Mouse (Mus musculus) urinary bladder, postnatal 36 days (tissue): ENCODE measurements around the gene 4930474N05Rik.

Experiments
- DNase-seq, 2 experiments: peaks; one replicate each; pipeline ENCODE4 v3.0.0; 2022; ENCODE audit warnings: low spot score in 2 of 2, mixed read lengths in 1 of 2

The 4930474N05Rik gene

DNA sequence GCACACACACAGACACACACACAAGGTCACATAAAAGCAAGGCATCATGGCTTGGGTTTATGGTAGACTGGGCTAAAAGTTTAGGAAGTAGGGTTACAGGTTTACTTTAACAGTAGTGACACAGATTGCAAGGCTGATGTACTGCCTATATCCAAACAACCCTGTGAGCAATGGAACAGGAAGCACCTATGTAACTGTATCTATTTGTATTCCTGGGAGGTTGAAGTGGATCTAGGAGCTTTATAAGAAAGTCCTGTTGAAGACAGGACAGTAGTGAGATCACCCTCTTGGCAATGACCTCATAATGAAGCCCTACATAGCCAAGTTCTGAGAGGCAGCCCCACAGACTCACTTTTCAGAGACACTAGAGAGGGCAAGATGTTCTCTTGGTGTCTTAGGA, at the start of gene 4930474N05Rik:
Gene 4930474N05Rik, plus strand, starts transcription at position 301 of the 400 bp plus-strand sequence.
- no peak for DNase-seq

DNA sequence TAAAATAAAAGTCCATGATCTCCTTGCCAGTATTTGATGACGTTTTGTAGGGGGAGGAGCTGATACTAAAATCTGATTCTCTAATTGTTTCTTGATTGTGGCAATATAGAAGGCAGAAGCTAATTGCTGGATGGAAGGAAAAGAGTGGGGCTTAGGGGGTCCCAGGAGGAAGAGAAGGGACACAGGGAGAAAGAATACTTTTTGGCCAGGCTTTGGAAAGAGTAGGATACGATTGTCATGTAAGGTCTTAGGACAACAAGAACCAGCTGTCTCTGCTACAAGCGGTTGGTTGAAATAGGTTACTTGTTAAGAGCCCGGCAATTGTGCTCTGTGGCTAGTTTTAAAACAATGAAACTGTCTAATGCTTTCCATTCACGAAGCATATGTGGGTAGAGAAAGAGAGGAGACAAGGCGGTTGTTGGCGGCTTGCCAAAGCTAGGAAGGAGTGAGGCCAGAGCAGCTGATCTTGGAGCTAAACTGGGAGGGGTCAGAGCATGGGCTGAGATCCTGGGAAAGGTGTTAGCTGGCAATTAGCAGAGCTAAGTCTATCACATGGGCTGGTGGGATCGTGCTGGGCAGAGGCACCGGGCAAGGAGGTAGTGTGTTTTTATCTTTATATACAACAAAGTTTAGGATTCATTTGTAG, 45.8 kb upstream of the 4930474N05Rik start:
- DNase-seq: no peak

DNA sequence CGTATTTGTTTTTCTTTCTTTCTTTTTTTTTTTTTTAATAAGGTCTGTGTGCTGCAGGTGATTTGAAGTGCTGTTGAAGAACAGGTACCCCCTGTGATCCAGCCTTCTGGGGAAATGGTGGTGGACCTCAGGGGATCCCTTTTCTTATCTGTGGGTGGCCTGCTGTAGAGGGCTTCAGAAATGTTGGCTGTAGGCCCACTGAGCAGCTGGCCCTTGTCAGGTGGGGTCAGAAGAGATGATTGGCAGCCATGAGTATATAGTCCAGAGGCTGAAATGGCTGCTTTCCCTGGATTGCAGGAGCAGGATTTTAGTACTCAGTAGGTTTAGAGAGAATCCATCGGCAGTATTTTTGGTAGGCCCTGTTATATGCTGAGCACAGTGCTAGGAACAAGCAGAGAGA, 41.4 kb upstream of the 4930474N05Rik start:
- DNase-seq: no peak

DNA sequence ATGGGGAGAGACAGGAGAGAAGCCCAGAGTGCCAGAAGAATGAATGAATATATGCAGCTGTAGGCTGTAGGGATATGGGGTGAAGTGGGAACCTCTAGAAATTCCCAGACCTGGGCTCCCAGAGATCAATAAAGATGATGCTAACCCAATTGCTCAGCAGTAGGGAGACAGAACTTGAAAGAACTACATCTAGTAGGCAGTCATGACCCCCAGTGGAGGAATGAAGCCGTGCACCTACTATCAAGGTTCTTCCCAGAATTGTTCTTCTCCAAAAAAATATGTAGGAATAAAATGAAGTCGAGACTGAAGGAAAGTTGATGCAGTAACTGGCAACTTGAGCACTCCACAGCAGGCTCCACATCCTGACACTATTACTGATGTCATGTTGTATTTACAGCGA, 3.8 kb downstream of the 4930474N05Rik start:
- no peak for DNase-seq

DNA sequence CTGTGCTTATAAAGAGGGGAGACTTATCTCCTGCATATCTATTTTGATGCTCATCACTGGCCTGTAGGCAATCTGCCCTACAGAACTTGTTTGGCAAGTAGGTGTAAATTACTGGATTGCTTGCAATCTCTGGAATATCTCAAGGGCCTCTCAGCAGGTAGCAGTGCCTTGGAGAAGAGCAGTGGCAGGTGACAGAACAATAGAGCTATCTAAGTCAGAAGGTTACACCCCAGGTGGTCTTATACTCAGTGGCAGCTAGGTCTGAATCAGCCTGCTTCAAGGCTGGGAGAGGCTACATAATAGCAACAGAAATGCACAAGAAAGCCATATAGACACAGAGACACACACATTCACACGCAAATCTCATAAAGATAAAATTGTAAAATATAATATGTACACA, 4.9 kb downstream of the 4930474N05Rik start:
- no peak for DNase-seq

DNA sequence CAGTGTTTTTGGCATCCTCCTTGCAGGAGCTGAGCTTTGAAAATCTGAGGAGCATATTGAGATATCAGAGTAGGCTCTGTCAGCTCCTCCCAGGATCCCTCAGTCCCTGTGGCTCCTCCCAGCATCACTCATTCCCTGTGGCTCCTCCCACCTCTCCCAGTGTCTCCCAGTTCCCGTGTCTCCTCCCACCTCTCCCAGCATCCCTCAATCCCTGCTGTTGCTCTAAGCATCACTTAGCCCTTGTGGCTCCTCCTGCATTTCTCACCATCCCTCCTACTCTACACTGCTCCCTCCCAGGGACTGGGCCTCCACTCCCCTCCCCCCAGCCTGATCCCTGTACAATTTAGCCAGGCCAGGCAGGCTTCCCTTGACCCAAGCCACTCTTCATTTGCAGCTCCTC, 6.0 kb downstream of the 4930474N05Rik start:
- DNase-seq: no peak

DNA sequence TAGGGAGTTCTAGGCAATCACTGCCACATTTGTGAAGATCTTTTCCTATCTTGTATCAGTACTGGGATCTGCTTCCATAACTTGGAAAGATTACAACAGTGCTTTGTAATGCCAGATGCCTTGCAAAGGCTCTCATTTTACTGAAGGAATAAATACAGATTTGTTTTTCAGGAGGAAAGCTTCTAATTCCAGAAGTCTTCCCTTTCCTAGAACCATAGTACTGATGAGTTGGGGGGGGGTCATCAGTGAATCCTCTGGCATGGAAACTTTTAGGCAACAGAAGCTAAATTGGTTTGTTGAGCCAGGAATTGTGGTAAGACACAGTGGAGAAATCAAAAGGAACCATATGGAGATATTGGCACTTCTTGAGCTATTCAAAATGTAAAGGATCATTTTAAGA, 19.8 kb downstream of the 4930474N05Rik start:
- DNase-seq: no peak

DNA sequence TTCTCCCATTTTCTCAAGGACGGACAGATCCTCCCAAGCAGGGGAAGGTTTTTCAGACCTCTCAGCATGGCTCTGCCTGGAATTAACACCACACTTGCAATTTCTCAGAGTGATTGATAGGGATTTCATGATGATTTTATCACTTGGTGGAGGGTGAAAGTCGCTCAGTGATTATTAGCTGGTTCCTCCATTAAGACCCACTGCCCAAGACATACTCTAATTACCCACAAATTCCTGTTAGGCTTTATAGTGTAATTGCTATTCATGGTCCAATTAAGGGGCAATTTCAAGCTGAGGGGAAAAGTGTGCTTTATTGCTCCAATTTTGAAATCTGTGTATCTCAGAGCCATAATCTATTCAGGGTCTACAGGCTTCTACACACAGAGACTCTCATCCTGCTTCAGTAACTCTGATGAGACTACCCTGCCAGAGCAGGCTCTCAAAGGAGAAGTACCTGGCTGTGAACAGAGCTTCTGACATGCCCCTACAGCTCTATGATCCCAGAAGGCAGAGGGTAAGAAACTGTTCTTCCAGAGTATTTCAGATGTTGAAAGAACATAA, 29.1 kb downstream of the 4930474N05Rik start:
- DNase-seq: no peak

DNA sequence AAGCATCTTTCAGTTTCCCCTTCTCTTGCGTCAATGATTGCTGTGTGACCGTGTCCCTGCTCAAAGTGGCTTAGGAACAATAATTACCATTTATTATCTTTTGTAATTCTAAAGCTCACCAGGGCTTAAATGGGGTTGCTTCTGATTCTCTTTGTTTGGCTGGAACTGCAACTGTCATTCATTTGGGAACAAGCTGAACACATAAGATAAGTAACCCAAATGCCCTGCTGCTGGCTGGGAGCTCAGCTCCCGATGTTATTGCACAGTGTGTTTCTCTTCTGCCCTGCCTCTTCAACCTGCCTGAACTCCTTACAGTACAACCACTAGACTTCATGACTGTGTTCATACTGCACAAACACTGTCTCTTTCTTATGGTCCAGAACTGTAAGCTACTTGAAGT, 41.0 kb downstream of the 4930474N05Rik start:
- DNase-seq: no peak

DNA sequence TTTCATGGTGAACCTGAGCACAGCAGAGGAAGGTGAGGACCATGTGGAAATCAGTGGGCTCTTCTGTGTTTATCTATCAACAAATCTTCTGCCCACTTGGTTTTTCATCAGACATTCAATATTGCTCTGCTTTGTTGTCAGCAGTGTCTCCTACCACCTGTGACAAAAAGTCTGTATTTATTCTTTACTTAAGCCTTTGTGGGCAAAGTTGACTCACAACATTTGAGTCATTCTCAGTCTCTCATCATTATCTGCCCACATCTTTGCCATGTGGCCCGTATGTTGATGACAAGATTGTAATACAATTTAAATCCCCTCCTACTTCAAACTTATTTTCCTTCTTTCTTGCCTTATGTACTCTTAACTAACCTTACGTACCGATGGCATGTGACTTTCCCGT, 43.0 kb downstream of the 4930474N05Rik start:
- DNase-seq: no peak

DNA sequence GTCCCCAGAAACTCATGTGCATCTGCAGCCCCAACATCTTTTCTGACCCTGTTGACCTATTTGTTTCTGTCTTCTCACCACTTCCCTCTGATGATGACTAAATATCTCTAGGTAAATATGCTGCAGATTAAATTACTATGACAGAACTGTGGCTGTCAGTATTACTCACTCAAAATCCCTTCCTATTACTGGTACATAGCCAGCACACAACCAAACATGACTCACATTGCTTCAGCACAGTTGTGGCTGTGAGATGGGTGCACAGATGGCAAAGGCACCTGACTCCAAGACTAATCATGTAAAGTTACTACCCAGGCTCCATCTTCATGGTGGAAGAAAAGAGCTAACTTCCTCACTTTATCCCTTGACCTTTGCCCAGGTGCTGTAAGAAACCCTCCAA, 50.5 kb downstream of the 4930474N05Rik start:
- no peak for DNase-seq
